Mouse (Mus musculus): Measurements from ENCODE around the gene Mapk11.

Mapk11 gene

GRCm38 (mm10) chr15:89104425-89104824 lies 45.0 kb downstream of the Mapk11 start:
- no peak for DNase-seq (ENCODE audit: low read depth, low spot score)

- DNase-seq (ENCODE audit: low read depth, low spot score): no peak
These were observed 45.5 kb downstream of the Mapk11 start for GRCm38 (mm10) chr15:89103921-89104320.

GRCm38 (mm10) chr15:89102646-89103045 lies 46.8 kb downstream of the Mapk11 start:
- DNase-seq (ENCODE audit: low read depth, low spot score): no peak

GRCm38 (mm10) chr15:89100823-89101222 lies 48.6 kb downstream of the Mapk11 start:
- DNase-seq (ENCODE audit: low read depth, low spot score): no peak

GRCm38 (mm10) chr15:89098616-89099015 lies 50.8 kb downstream of the Mapk11 start:
- no peak for DNase-seq (ENCODE audit: low read depth, low spot score)

GRCm38 (mm10) chr15:89097450-89097849 lies 52.0 kb downstream of the Mapk11 start:
- no peak for DNase-seq (ENCODE audit: low read depth, low spot score)

Measured in mesoderm, embryonic 11.5 days (tissue).